Mouse (Mus musculus) ES-CJ7 (cell line): ENCODE measurements around the gene Spata13.

ENCODE experiments used
- DNase-seq: peaks from one replicate; pipeline ENCODE4 v3.0.0; 2011; ENCODE audit warnings: low read depth, low spot score

Spata13 gene

DNA sequence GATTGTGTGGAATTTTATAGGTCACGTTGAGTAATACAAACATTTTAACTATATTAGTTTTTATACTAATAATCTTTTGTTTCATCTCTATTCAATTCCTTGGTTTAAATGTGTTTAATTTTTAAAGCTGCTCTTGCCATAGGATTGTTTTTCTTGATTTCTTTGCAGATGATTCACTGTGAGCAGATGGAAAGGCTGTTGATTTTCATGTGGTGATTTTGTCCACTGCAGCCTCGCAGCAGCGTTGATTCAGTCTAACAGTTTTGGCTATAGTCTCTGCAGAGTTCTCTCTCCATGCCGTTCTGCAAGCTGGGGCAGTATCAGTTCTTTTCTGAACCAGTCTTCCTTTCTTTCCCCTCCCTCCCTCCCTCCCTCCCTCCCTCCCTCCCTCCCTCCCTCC lies 41.9 kb downstream of the Spata13 start:
- DNase-seq: no peak

DNA sequence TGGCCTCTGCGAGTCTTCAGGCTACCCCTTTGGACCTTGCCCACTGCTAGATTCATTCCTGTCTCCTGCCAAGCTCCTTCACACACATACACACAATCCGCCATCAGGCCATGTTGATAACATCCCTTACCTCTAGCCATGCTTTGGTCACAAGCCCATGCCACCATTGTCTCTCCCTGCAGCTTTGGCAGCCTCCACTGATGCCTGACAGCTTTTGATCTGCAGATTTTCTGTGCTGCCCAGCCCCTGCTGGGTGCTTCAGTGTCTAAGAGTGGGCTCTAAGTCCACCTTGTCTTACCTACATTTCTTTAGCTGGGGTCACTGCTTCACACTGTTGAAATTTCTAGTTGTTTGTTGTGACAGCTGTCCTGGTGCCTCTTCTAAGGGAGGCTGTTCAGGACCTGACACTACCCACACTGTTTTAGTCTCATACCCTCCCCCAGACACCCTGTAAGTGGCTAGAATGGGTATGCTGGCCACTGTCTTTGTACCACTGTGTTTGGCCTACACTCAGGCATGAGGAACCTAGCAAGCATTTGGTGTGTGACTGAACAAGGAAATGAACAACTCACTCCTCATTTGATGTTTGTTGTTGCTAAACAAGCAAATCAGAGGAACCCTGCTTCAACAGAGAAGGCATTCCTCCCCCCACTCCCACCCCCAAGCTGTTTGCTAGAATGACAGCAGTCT lies 43.0 kb downstream of the Spata13 start:
- no peak for DNase-seq

DNA sequence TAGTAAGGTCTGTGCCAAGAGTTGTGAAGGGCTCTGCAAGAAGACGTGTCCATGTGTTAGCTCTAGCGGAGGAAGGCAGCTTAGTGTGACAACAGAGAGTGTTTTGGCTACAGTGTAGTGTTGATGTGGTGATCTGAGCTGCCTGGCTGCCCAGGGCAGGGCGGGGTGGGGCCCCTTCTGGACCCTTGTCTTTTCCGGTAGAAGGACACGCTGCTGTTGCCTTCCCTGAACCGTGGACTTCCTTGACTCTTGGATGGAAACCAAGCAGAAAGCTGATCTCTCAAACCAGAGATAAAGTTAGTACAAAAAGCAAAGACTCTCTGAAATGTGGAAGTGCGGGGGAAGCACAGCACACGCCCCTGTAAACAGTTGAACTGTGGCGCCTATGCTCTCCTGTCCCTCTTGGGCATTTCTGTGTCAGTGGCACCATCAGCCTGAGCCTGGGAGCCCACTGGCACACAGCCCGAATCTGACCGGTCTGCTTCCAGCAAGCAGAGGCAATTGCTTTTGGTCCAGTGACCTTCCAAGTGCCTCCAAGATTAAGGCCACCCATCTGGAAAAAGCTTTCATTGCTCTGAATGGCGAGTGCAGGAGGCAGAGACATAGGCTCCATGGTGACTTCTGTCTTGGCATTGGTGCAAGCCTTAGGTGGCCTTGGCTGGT lies 48.7 kb downstream of the Spata13 start:
- no peak for DNase-seq

DNA sequence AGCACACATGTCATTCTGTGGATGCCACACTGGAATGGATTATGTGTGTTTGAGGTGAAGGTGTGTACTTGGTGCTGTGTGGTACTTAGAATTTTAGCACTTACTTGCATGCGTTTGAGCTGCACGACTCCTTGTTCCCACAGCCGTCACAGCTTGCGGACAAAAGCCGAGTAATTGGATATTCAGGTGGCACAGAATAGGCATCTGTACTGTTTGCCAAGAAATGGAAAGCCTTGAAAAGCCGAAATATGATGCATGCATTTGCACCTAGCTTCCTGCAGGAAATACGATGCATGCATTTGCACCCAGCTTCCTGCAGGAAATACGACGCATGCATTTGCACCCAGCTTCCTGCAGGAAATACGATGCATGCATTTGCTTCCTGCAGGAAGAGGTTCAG lies 50.2 kb downstream of the Spata13 start:
- DNase-seq: no peak

DNA sequence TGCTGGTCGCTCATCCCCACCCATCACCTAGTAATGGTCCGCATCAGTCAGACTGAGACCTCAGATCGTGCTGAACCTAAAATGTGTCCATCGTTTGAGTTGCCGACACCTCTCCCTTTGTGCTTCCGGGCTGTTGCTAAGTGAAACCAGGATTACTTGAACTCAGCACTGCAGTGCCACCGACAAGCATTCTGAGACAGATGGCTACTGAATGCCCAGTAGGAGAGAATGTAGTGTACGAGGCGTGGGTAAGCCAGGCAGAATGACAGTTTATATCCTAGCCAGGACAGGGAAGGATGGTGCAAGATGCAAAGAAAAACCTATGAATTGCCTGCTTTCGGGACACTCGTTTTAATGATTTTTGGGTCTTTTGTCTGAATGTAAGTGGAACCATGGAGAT lies 52.9 kb downstream of the Spata13 start:
- DNase-seq: no peak

DNA sequence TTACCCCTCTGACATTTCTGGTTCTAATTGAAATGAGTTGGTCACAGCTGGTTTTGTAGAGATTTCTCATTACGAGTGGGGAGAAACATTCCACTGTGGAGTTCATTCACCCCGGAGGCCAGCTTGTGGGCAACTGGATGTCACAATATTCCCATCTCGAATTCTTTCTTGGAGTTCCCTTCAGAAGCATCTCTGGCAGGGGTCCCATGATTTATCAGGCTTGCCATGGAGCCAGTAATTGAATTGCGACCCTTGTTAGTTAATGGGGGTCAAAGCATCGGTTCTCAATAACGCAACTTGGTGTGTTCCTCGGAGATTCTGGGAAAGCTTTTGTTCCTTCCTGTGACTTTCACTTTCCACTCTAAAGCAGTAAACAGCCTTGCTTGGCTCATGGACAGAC lies 53.4 kb downstream of the Spata13 start:
- no peak for DNase-seq

DNA sequence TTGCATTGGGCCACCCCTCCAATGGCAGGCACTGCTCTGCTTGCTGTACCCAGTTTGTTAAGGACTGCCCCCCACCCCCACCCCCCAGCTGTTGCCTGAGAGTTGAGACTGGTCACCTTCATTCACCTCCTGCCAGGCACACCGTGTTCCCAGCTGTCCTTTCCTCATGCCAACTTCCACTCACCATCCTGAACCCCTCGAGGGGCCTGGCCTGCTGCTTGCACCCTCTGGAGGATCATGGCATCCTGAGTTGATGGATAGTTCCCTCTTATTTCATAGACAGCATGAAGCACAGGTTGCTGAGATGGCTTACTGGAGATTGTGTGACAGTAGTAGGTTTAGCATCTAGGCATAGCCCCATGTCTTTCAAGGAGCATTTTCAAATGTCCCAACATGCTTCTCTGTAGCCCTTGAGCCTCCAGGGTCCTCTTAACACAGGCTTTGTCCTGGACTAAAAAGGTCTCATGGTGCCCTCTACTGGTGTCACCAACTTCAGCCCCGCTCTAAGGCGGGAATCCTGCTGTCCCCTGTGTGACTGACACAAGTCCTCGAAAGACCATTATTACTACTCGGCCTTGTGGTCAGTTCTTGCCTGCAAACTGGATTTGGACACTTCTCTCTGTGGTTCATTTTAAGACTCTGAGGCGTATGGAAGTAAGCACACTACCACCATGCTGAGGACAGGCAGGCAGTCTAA lies 54.9 kb downstream of the Spata13 start:
- peak; percentile 61 for DNase-seq

DNA sequence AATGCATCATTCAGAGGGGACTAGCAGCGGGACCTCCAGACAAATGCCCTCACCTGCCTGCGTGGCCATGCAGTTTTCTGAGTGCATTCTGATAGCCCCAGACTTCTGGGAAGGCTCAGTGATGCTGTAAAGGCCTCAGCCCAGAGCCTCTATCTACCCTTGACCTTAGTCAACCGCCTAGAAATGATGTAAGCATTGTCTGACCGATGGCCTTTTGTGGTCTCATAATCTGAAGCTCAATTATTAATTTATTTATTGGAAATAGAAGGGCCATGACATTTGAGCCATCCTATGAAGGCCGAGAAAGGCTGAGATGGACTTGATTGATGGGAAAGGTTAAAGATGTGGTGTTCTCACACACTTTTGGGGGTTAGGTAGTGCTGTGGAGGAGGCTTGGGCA lies 56.0 kb downstream of the Spata13 start:
- DNase-seq: no peak

DNA sequence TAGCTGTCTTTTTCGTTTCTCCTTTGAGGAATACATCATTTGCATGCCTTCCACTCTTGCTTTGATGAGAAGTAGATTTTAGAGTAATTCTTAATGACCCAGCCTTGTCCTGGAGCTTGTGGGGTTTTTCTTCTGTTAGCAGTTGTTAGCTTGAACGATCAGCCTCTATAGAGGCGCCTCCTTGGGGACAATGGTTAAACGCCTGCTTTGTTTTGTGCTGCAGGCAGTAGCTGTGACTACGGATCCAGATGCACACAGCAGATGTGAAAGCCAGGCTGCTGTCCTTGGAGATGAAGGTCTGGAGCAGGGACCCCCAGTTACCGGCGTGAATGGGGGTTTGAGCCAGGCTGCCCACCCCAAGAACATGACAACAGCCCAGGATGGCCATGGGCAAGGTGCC lies 56.8 kb downstream of the Spata13 start:
- no peak for DNase-seq

DNA sequence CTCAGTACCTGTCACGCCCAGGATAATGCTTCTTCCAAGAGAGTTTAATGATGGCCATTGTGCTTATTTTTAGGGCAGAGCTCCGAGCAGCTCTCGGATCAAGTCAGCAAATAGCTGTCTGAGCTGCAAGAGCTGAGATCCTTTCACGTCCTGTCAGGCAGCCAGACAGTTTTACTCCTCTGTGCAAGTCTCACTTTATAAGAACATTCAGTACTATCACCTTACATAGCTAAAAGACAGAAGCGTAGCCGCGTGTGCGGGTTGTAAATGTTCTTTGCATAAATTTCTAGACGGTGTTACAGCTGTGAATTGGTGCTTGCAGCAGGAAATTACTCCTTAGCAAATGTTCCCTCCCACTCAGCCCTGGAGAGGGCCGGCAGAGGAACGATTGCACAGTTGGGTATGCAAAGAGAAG lies 59.3 kb downstream of the Spata13 start:
- DNase-seq: no peak

DNA sequence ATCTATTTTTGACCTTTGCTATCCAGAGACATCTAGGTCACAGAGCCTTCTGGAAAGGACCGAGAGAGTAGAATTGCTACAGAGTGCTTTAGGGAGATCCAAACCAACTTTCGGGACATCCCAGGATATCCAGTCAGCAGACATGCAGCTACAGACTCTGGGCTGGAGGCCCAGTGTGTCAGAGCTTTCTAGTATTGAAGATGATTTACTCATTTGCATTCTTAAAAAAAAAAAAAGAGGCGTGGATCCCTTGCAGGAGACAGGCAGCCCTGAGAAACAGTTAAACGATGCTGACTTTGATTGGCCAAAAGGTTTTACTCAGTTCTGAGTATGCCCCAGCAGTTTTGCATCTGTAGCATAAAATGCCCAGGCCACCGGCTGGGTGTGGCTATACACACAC lies 59.9 kb downstream of the Spata13 start:
- DNase-seq: no peak

DNA sequence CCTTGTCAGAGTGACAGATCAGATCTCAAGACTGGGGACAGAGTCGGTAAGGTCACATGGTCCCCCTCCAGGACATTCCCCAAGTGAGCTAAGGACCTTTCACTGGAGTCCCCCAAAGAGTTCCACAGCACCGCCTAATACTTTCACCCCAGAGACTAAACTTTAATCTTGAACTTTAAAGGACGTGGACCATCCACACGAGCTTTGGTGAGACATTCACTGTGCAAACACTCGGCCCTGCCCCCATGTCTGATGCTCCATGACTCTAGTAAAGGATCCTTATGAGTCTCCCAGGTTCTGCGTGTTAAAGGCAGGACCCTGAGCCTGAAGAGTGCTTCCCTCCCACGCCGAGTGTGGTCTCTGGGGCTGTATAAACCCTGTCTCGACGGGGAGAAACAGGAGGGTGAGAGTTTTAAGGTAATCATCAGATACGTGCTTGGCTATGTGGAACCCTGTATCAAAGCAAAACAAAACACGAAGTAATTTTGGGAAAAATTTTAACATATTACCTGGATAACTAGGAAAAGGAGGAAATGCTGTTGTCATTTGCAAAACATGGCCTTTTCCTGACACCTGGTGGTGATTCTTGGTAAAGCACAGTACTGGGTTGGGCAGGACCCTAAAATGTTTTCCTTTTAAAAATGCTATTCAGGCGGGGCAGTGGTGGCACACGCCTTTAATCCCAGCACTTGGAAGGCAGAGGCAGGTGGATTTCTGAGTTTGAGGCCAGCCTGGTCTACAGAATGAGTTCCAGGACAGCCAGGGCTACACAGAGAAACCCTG lies 60.6 kb downstream of the Spata13 start:
- DNase-seq: peak; percentile 42

DNA sequence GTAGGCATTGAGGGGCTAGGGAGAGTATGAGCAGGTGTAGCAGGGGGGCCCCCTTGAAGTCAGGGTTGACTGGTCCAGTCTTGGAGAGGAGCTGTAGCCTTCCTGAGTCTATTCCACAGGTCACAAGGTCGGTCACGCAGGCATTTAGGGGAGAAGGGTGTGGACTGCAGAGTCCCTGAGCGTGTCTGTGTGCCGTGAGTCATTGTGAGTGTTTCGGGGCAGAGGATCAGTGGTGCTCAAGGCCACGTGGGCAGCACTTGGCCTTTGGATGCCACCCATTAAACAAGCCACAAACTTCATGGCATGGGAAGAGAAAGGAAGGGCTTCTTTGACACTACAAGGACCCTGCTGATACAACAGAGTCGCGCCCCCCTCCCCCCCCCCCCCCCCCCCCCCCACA lies 63.5 kb downstream of the Spata13 start:
- no peak for DNase-seq

DNA sequence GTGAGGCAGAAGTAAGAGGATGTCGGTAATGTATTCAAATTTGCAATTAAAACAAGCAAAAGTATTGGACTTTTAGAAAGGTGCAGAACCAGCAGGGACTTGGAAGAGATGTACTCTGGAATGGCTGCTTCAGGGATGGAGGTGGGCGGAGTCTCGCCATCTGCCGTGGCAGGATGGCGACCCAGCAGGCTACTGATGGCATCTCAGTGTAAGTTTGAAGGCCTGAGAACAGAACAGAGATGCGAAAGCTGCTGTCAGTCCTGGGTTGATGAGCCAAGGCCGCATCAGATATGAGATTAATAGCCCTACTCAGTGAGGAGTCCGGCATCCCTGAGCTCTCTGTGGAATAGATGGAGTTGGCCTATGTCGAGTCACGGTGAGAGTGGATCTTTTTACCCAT lies 65.2 kb downstream of the Spata13 start:
- no peak for DNase-seq

DNA sequence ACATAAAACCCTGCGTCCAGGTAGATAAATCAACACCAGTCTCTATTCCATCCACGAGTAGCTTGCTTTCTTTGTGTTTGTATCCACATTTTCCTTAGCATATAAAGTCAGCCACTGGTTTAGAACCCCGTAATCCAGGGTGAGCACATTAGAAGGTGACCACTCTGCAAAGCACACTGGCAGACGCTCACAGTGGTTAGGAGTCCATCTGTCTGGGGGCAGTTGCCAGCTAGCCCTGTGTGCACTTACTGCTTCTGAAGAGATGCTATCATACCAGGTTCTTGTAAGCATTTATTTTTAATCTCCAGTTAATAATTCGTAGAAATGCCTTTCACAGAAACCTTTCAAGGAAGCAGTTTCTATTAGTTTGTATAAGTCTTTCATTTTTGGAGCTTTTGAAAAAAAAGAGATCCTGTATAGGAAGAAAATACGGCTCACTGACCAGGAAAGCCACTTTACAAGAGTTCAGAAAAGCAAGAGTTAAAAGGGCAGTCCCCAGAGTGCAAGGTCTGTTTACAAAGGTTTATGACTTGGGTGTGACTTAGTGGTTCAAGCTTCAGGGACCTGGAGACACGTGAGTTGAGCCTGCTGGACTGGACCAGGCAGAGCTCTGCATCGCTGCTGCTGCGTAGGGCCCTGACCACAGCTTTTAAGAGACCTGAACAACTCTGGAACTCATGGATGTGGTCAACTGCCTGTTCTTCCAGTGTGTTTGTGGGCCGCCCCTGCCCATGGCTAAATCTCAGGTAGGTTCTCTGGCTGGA lies 68.8 kb downstream of the Spata13 start:
- no peak for DNase-seq

DNA sequence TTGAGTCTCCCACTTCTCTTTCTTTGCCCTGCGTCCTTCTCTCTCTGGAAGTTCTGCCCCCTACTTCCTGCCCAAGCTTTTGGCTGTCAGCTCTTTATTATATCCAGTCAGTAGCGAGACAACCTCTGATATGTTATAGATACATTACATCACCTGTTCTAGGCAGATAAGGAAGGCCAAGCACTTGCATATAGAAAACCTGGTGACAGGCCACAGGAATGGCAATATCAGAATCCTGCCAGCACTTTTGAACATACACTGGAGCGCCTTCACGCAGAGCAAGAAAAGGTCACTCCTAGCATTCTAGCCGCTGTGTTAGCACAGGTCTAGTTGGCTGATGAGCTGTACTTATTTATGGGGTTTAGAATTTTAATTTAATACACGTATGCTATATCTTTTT lies 70.7 kb downstream of the Spata13 start:
- no peak for DNase-seq

DNA sequence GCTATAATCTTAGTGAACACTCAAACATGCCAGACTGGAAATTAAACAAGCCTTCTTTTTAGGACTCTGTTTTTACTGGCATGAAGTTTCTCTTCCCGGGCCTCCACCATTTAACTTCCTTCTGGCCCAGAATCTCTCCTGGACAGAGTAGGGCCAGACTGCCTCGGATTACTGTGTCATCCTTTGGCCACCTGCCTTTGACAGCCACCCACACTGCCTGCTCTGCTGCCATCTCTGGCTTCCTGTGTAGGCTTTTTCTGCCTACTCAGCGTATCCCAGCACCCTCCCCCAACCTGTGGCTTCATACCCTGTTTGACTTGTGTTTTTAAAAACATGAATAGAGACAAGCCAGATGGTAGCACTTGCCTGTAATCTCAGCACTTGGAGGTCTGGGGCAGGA lies 71.2 kb downstream of the Spata13 start:
- DNase-seq: no peak

DNA sequence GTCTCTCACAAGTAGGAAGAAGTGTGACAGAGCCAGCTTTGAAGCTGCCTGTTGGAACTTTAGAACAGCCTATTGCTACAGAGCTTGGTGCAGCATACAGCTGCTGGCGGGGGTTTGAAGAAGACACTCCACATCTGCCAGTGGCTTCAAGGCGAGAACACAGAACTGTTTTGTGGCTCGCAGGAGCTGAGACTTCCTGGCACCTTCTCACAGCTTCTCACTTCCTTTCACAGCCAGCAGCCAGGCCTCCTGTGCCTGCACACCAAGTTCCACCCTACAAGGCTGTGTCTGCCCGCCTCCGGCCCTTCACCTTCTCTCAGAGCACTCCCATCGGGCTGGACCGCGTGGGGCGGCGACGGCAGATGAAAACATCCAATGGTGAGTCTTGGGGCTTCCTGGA lies 75.4 kb downstream of the Spata13 start:
- DNase-seq: no peak

DNA sequence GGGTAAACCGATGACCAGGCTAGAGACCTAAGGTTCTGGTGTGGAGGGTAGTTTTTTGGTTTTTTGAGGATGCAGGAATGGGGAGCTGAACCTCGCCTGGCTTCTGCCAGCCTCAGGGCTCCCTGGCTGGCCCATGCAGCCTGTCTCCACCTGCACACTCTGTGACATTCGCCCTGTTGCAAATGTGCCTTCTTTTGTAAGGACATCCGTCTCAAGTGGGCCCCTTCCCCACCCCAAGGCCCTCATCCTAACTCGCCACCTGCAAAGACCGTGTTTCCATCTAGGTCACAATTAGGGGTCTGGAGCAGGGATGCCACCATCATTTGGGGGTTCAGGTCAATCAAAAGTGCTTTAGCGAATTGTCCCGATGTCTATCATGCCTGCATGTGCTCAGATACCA lies 75.9 kb downstream of the Spata13 start:
- DNase-seq: no peak

DNA sequence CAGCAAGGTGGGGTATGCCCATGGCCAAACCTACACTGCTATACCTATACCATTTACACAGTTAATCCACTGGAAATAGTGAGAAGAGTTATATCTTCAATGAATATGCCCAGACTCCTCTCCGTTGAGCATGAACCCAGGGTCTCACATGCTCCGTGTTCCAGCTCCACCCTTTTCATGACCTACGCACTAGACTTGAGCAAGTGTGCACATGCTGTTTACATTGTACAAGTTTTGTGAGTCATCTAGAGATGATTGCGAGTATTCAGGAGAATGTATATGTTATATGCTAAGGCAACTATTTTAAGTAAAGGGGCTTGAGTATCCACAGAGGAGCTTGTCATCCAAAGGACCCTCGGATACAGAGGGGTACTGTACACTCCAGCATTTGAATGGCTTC lies 77.4 kb downstream of the Spata13 start:
- DNase-seq: no peak

DNA sequence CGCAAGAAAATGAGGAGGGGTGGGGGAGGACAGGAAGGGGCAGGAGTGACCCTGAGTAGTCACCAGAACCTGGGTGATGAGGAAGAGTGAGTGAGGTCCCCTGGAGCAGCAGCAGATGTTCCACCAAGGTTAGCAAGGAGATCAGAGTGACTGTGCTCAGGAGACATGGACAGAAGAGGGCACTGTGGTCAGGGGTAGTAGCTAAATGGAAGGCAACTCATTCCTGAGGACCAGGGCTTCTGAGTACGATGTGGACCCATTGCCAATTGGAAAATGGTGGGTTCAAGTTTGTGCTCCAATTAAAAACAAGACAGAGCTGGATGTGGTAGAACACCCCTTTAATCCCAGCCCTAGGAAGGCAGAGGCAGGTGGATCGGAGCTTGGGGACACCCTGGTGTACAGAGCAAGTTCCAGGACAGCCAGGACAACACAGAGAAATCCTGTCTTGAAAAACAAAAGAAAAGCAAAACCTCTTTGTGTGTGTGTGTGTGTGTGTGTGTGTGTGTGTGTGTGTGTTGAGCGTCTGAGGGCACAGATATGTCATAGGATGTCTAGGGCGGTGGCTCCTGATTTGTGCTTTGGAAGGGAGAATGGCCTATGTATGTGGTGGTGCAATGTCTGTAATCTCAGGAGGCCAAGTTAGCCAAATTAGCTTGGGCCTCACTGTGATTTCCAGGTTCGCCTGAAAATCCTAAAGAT lies 77.9 kb downstream of the Spata13 start:
- DNase-seq: no peak
